Mouse (Mus musculus) myocyte (in vitro differentiated cells): Measurements from ENCODE around the gene Ifna9. TPM values are rescaled to one million over a fixed set of nuclear protein-coding genes. Genes with fewer than 3 reads are reported as not detected.
A peak's percentile ranks its signal among the peaks of the same experiment; 100 is the strongest.
"Not testable (repeated sequence)": the region's sequence is repeated elsewhere in the genome, so short reads cannot be mapped to it uniquely, and the experiment has no call there.

Experiments
- H3K27me3 ChIP-seq: one replicate; pipeline ENCODE4 v1.6.1; 2011; ENCODE audit not compliant: control insufficient read depth, insufficient read depth, insufficient read length
- H3K36me3 ChIP-seq: one replicate; pipeline ENCODE4 v1.6.1; 2011; ENCODE audit not compliant: control insufficient read depth, insufficient read depth
- H3K4me2 ChIP-seq: one replicate; pipeline ENCODE4 v1.6.1; 2011; ENCODE audit warnings: low read depth, control low read depth
- H3K4me3 ChIP-seq: one replicate; pipeline ENCODE4 v1.5.1; 2011; ENCODE audit warnings: mild to moderate bottlenecking, control low read depth, moderate library complexity
- H3K79me2 ChIP-seq: one replicate; pipeline ENCODE4 v1.6.1; 2011; ENCODE audit not compliant: control insufficient read depth, insufficient read depth
- H3ac ChIP-seq: one replicate; pipeline ENCODE4 v1.6.1; 2011; ENCODE audit not compliant: control insufficient read depth, insufficient read length
- CEBPB ChIP-seq: IDR thresholded peaks from 2 replicates; pipeline ENCODE4 v1.6.1; 2011; ENCODE audit warnings: mild to moderate bottlenecking, moderate library complexity; ENCODE audit not compliant: poor library complexity, insufficient read depth, severe bottlenecking
- E2F4 ChIP-seq: IDR thresholded peaks from one replicate; pipeline ENCODE4 v1.6.1; 2011; ENCODE audit warnings: mild to moderate bottlenecking, control low read depth, moderate library complexity; ENCODE audit not compliant: insufficient read depth
- MAX ChIP-seq: IDR thresholded peaks from one replicate; pipeline ENCODE4 v1.6.1; 2011; ENCODE audit warnings: low read depth, mild to moderate bottlenecking, control low read depth
- MYOD1 ChIP-seq, 3 experiments: IDR thresholded peaks; one replicate each; pipeline ENCODE4 v1.6.1; 2011; ENCODE audit warnings: control low read depth in 2 of 3, low read depth in 2 of 3, mild to moderate bottlenecking in 2 of 3, moderate library complexity in 1 of 3; ENCODE audit not compliant: insufficient read length in 2 of 3, control insufficient read depth in 1 of 3
- MYOG ChIP-seq, 3 experiments: IDR thresholded peaks; one replicate each; pipeline ENCODE4 v1.6.1; 2011; ENCODE audit warnings: control low read depth in 2 of 3, low read depth in 2 of 3, mild to moderate bottlenecking in 2 of 3; ENCODE audit not compliant: insufficient read length in 2 of 3, control insufficient read depth in 1 of 3, insufficient read depth in 1 of 3
- POLR2A ChIP-seq: IDR thresholded peaks from one replicate; pipeline ENCODE4 v1.6.1; 2011; ENCODE audit warnings: low read depth, mild to moderate bottlenecking, control low read depth, moderate library complexity; ENCODE audit not compliant: insufficient read length
- POLR2AphosphoS2 ChIP-seq: IDR thresholded peaks from one replicate; pipeline ENCODE4 v1.6.1; 2011; ENCODE audit warnings: low read depth, control low read depth; ENCODE audit not compliant: insufficient read length
- REST ChIP-seq: IDR thresholded peaks from one replicate; pipeline ENCODE4 v1.6.1; 2011; ENCODE audit warnings: mild to moderate bottlenecking, control low read depth, moderate library complexity; ENCODE audit not compliant: insufficient read depth, insufficient read length
- SRF ChIP-seq: IDR thresholded peaks from one replicate; pipeline ENCODE4 v1.6.1; 2011; ENCODE audit warnings: low read depth; ENCODE audit not compliant: control insufficient read depth, insufficient read length
- TCF12 ChIP-seq: IDR thresholded peaks from one replicate; pipeline ENCODE4 v1.6.1; 2011; ENCODE audit warnings: mild to moderate bottlenecking, control low read depth; ENCODE audit not compliant: poor library complexity, insufficient read depth, severe bottlenecking
- TCF3 ChIP-seq: IDR thresholded peaks from one replicate; pipeline ENCODE4 v1.6.1; 2011; ENCODE audit warnings: low read depth, control low read depth; ENCODE audit not compliant: insufficient read length
- USF1 ChIP-seq: IDR thresholded peaks from one replicate; pipeline ENCODE4 v1.6.1; 2011; ENCODE audit warnings: low read depth, mild to moderate bottlenecking, control low read depth, moderate library complexity
- polyA plus RNA-seq: library from polyadenylated mRNA; unstranded; fragments of >200 nt; fragmentation: generic; extraction: Trizol; gene quantifications from one replicate; pipeline ENCODE4 v1.2.1, GENCODE M21; 2012; ENCODE audit warnings: missing spikeins

Gene Ifna9
- polyA plus RNA-seq, 1 experiment = not detected

DNA sequence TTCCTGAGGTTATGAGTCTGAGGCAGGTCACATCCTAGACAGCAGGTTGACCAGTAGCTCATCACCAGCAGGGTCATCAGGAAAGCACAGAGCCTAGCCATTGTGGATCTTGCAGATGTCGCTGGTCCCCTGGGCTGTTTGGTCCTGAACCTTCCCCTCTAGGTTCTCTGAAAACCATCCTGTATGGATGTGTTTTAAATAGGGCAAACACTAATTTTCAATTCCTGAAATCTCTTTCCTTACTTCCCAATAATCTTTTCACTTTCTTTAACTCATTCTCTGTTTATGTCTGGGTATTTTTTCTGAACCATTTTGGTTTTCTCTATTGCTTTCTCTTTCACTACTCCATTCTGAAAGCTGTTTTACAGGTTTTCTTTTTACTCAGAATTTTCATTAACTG is 20.5 kb downstream of the Ifna9 start, which contains the start of gene Ifna14:
Gene Ifna14 (minus strand): TSS at position 101 of the 400 bp plus-strand sequence.
- Histone ChIP-seq H3K36me3 (no peaks in the 10 kb centered on the region), H3K4me3 (no peak within 1 kb of the TSS), H3K79me2 (no peaks in the 10 kb centered on the region), H3ac (no peak within 1 kb of the TSS), H3K4me2 (no peak within 1 kb of the TSS), H3K27me3 (peaks cover 4% of the 10 kb centered on the region)
- TF ChIP-seq REST (no peak), MYOG (IDR thresholded peaks at IDR 0.05; ENCODE audit: control insufficient read depth in 1 of 3, insufficient read depth in 1 of 3, insufficient read length in 2 of 3, low read depth in 2 of 3) (no peak), TCF12 (no peak), POLR2AphosphoS2 (no peak), SRF (no peak), E2F4 (no peak), MAX (no peak), MYOD1 (IDR thresholded peaks at IDR 0.05; ENCODE audit: control insufficient read depth in 1 of 3, insufficient read length in 2 of 3, low read depth in 2 of 3) (no peak), CEBPB (no peak), TCF3 (no peak), POLR2A (no peak), USF1 (no peak)

DNA sequence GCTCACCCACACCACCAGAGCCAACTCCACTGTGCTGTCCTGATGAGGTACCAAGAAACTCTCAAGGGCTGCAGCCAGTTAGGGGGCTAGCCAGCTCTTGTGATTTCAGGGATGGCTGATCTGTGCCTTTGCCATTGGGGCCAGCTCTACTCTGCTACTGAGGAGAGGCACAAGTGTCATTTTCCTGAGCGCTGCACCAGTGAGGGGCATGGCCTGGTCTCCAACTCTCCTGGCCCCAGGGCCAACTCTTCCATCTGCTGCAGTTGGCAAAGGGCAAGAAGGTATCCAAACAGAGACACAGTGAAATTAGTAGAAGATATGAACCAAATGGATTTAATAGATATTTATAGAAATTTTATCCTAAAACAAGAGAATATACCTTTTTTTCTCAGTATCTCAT is 30.4 kb downstream of the Ifna9 start:
- Histone ChIP-seq H3ac (no peak overlapping the region), H3K36me3 (no peaks in the 10 kb centered on the region), H3K27me3 (no peaks in the 10 kb centered on the region), H3K79me2 (no peaks in the 10 kb centered on the region), H3K4me2 (no peak overlapping the region), H3K4me3 (no peak overlapping the region)
- no peak for TF ChIP-seq USF1
- no peak for TF ChIP-seq SRF
- TF ChIP-seq TCF12 = no peak
- TF ChIP-seq POLR2AphosphoS2 = no peak
- no peak for TF ChIP-seq POLR2A
- no peak for TF ChIP-seq E2F4
- TF ChIP-seq MYOD1 (IDR thresholded peaks at IDR 0.05; ENCODE audit: control insufficient read depth in 1 of 3, insufficient read length in 2 of 3, low read depth in 2 of 3) = no peak
- TF ChIP-seq MYOG (IDR thresholded peaks at IDR 0.05; ENCODE audit: control insufficient read depth in 1 of 3, insufficient read depth in 1 of 3, insufficient read length in 2 of 3, low read depth in 2 of 3) = no peak
- TF ChIP-seq TCF3 = no peak
- no peak for TF ChIP-seq CEBPB
- TF ChIP-seq MAX = no peak
- TF ChIP-seq REST = no peak

- not testable (repeated sequence) for H3K4me3 ChIP-seq, H3K79me2 ChIP-seq, H3K27me3 ChIP-seq, H3K36me3 ChIP-seq, H3ac ChIP-seq, H3K4me2 ChIP-seq
Measured at GRCm38 (mm10) chr4:88558145-88558544, 34.0 kb downstream of the Ifna9 start, which contains the start of gene Ifna15. TSS of gene Ifna15 (minus strand) at chr4:88558245.

GRCm38 (mm10) chr4:88550161-88550945 is 41.8 kb downstream of the Ifna9 start:
- H3K4me3 ChIP-seq = peak overlapping the region; percentile 23
- H3ac ChIP-seq = no peak overlapping the region
- H3K4me2 ChIP-seq = peak overlapping the region; percentile 97
- H3K79me2 ChIP-seq = no peaks in the 10 kb centered on the region
- no peak for TF ChIP-seq TCF3
- peak; percentile 73 for TF ChIP-seq USF1
- no peak for TF ChIP-seq REST
- TF ChIP-seq MYOG (IDR thresholded peaks at IDR 0.05; ENCODE audit: control insufficient read depth in 1 of 3, insufficient read depth in 1 of 3, insufficient read length in 2 of 3, low read depth in 2 of 3) = no peak
- no peak for TF ChIP-seq TCF12
- TF ChIP-seq CEBPB = no peak
- TF ChIP-seq MYOD1 (IDR thresholded peaks at IDR 0.05; ENCODE audit: control insufficient read depth in 1 of 3, insufficient read length in 2 of 3, low read depth in 2 of 3) = peak in 1 of 3 experiments; percentile 17
- TF ChIP-seq POLR2AphosphoS2 = no peak
- H3K36me3 ChIP-seq = no peaks in the 10 kb centered on the region
- H3K27me3 ChIP-seq = no peaks in the 10 kb centered on the region

DNA sequence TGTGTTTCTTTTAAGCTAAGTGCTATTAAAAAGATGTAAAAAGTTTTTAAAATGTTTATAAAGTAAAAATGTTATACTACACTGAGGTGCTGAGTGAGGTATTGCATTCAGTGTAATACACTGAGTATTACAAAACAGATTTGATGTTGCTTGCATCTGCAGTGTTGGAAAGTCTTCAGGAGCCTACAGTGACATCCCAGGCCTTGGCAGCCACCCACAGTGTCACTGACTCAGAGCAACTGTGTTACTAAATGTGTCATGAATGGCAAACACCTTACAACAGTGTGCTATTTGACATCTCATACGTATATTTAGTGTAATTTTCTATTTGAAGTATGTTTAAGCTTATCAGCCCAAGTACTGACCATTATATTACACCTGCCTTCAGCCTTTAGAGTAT is 44.2 kb downstream of the Ifna9 start:
- Histone ChIP-seq H3K79me2 (no peaks in the 10 kb centered on the region), H3K4me3 (no peak overlapping the region), H3K4me2 (no peak overlapping the region), H3K27me3 (no peaks in the 10 kb centered on the region), H3ac (no peak overlapping the region), H3K36me3 (no peaks in the 10 kb centered on the region)
- TF ChIP-seq POLR2A (no peak), REST (no peak), MAX (no peak), USF1 (no peak), POLR2AphosphoS2 (no peak), E2F4 (no peak)
